ENCODE assay signal across 22 mouse cellular contexts in the genomic region with DNA sequence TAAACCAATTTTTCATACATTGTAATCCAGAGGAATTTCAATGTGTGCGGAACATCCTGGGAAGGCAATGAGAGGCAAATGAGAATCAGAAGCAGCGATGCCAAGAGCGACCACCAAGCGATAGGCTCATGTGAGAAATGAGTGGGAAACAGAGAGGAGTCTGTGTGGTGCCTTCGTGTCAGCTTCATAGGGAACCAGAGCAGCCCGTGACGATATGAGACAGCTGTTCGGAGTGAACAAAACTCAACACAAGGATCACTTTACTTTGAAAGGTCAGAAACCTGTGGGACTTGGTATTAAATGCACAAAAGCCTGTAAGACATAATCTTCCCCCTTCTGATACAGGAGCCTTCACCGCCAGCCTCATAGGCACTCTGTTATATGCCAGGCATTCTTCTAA. TPM values are rescaled to one million over a fixed set of nuclear protein-coding genes. Genes with fewer than 3 reads are reported as not detected.
DNase-seq lines count a peak whose midpoint lies in the region; ATAC-seq lines count a peak whose summit lies in the region.
"Had no signal": no experiment of that assay in that cellular context is flagged by ENCODE, and none has a peak within 500 bp of the region (broad histone marks: within the 10 kb centered on the region; RNA-seq: fewer than 3 reads in every experiment).

No protein-coding gene starts in this region.

- no peak for DNase-seq in limb, embryonic 11.5 days (ENCODE audit: low spot score)
- no peak for DNase-seq in limb, embryonic 10.5 days (ENCODE audit: low spot score)
- DNase-seq in embryonic facial prominence, embryonic 14.5 days (ENCODE audit: low spot score): peak; percentile 51
- DNase-seq in thymus, postnatal 36 days: no peak
- no peak for DNase-seq in heart, postnatal 36 days
- DNase-seq: adrenal gland, postnatal 10 days; adrenal gland, postnatal 25 days; cerebellum, adult 11 months; cerebellum, adult 18-20 months; cerebellum, adult 8-10 months; cerebellum, adult 9-11 months; cerebellum, postnatal 14 days; cerebellum, postnatal 36 days; embryo, embryonic 11 days; forebrain, postnatal 0 days had no signal

- no peak overlapping the region for H3K4me3 ChIP-seq in limb, embryonic 11.5 days (ENCODE audit: low read depth, low read length)
- no peak overlapping the region for H3K4me3 ChIP-seq in limb, embryonic 10.5 days
- no peak overlapping the region for H3K4me3 ChIP-seq in embryonic facial prominence, embryonic 14.5 days (ENCODE audit: low read depth, low read length)
- H3K4me3 ChIP-seq in limb, embryonic 13.5 days: no peak overlapping the region
- H3K4me3 ChIP-seq in stomach, embryonic 16.5 days (replicated peaks; ENCODE audit: low read length): no peak overlapping the region
- H3K4me3 ChIP-seq: embryonic facial prominence, embryonic 13.5 days; forebrain, embryonic 13.5 days; forebrain, embryonic 15.5 days had no signal

- peak; percentile 54; the same call in 1 of the 2 replicates for ATAC-seq in limb, embryonic 11.5 days (ENCODE audit: insufficient number of reproducible peaks, low FRiP score, low TSS enrichment, low read depth)
- ATAC-seq in embryonic facial prominence, embryonic 14.5 days (ENCODE audit: low read depth): peak; percentile 70; the same call in 1 of the 2 replicates
- 0 out of 2 replicates have a peak, but pooled peaks have one; percentile 64 for ATAC-seq in limb, embryonic 13.5 days (ENCODE audit: low FRiP score, low read depth)
- ATAC-seq in stomach, embryonic 16.5 days (ENCODE audit: insufficient read depth, low FRiP score): no peak
- ATAC-seq: forebrain, embryonic 13.5 days; forebrain, embryonic 15.5 days had no signal

- no peaks in the 10 kb centered on the region for H3K36me3 ChIP-seq in limb, embryonic 11.5 days (ENCODE audit: control insufficient read depth, insufficient read depth, low read length)
- no peaks in the 10 kb centered on the region for H3K36me3 ChIP-seq in limb, embryonic 10.5 days
- H3K36me3 ChIP-seq in embryonic facial prominence, embryonic 14.5 days (ENCODE audit: control insufficient read depth, insufficient read depth, low read length): no peaks in the 10 kb centered on the region
- H3K36me3 ChIP-seq in limb, embryonic 13.5 days: no peaks in the 10 kb centered on the region
- no peaks in the 10 kb centered on the region for H3K36me3 ChIP-seq in stomach, embryonic 16.5 days (ENCODE audit: control insufficient read depth, insufficient read depth, low read length)
- H3K36me3 ChIP-seq: embryonic facial prominence, embryonic 13.5 days; forebrain, embryonic 15.5 days had no signal

- no peak overlapping the region for H3K4me2 ChIP-seq in limb, embryonic 11.5 days (ENCODE audit: low read depth, severe bottlenecking)
- H3K4me2 ChIP-seq in embryonic facial prominence, embryonic 14.5 days (ENCODE audit: low read depth, low read length): no peak overlapping the region
- no peak overlapping the region for H3K4me2 ChIP-seq in limb, embryonic 13.5 days (replicated peaks)
- H3K4me2 ChIP-seq in stomach, embryonic 16.5 days (ENCODE audit: low read depth, low read length): no peak overlapping the region
- H3K4me2 ChIP-seq: embryonic facial prominence, embryonic 13.5 days; forebrain, embryonic 13.5 days; forebrain, embryonic 15.5 days had no signal

- no peaks in the 10 kb centered on the region for H3K4me1 ChIP-seq in limb, embryonic 11.5 days (ENCODE audit: control insufficient read depth, insufficient read depth, low read length)
- H3K4me1 ChIP-seq in limb, embryonic 10.5 days: no peaks in the 10 kb centered on the region
- no peaks in the 10 kb centered on the region for H3K4me1 ChIP-seq in embryonic facial prominence, embryonic 14.5 days (ENCODE audit: control insufficient read depth, insufficient read depth, low read length)
- H3K4me1 ChIP-seq in limb, embryonic 13.5 days: no peaks in the 10 kb centered on the region
- no peaks in the 10 kb centered on the region for H3K4me1 ChIP-seq in stomach, embryonic 16.5 days (ENCODE audit: control insufficient read depth, insufficient read depth, low read length)
- H3K4me1 ChIP-seq: embryonic facial prominence, embryonic 13.5 days; forebrain, embryonic 13.5 days; forebrain, embryonic 15.5 days had no signal

- no peaks in the 10 kb centered on the region for H3K27me3 ChIP-seq in limb, embryonic 11.5 days (ENCODE audit: control insufficient read depth, insufficient read depth, low read length)
- no peaks in the 10 kb centered on the region for H3K27me3 ChIP-seq in limb, embryonic 10.5 days (ENCODE audit: low read depth, poor library complexity, severe bottlenecking)
- H3K27me3 ChIP-seq in embryonic facial prominence, embryonic 14.5 days (replicated peaks; ENCODE audit: control insufficient read depth, insufficient read depth, low read length): no peaks in the 10 kb centered on the region
- H3K27me3 ChIP-seq in limb, embryonic 13.5 days: no peaks in the 10 kb centered on the region
- H3K27me3 ChIP-seq in stomach, embryonic 16.5 days (ENCODE audit: control insufficient read depth, insufficient read depth, low read length): no peaks in the 10 kb centered on the region
- H3K27me3 ChIP-seq: embryonic facial prominence, embryonic 13.5 days; forebrain, embryonic 13.5 days; forebrain, embryonic 15.5 days had no signal

- intact Hi-C loops in heart, postnatal 36 days (cut with DNase I): no loop called here

- 90% methylated on average over 9 of the region's 9 CpGs for WGBS in limb, embryonic 11.5 days
- WGBS in limb, embryonic 10.5 days: 95% methylated on average over 9 of the region's 9 CpGs
- WGBS in embryonic facial prominence, embryonic 14.5 days: 67% methylated on average over 9 of the region's 9 CpGs
- 85% methylated on average over 9 of the region's 9 CpGs for WGBS in limb, embryonic 13.5 days
- 67% methylated on average over 9 of the region's 9 CpGs for WGBS in stomach, embryonic 16.5 days

- H3K27ac ChIP-seq in limb, embryonic 11.5 days (replicated peaks; ENCODE audit: low read depth, low read length): no peak overlapping the region
- no peak overlapping the region for H3K27ac ChIP-seq in limb, embryonic 10.5 days
- no peak overlapping the region for H3K27ac ChIP-seq in embryonic facial prominence, embryonic 14.5 days (replicated peaks; ENCODE audit: low read depth, low read length)
- no peak overlapping the region for H3K27ac ChIP-seq in limb, embryonic 13.5 days
- H3K27ac ChIP-seq in stomach, embryonic 16.5 days (ENCODE audit: low read length): peak overlapping the region; percentile 39; the same call in 1 of the 2 replicates
- H3K27ac ChIP-seq: embryonic facial prominence, embryonic 13.5 days; forebrain, embryonic 13.5 days; forebrain, embryonic 15.5 days had no signal

- no peaks in the 10 kb centered on the region for H3K9me3 ChIP-seq in limb, embryonic 11.5 days (ENCODE audit: control insufficient read depth, low read length)
- no peaks in the 10 kb centered on the region for H3K9me3 ChIP-seq in limb, embryonic 10.5 days (replicated peaks)
- H3K9me3 ChIP-seq in embryonic facial prominence, embryonic 14.5 days (ENCODE audit: control insufficient read depth, low read length): no peaks in the 10 kb centered on the region
- no peaks in the 10 kb centered on the region for H3K9me3 ChIP-seq in limb, embryonic 13.5 days
- H3K9me3 ChIP-seq in stomach, embryonic 16.5 days (replicated peaks; ENCODE audit: control insufficient read depth, low read length): no peaks in the 10 kb centered on the region
- H3K9me3 ChIP-seq: forebrain, embryonic 13.5 days; forebrain, embryonic 15.5 days had no signal

- no peak overlapping the region for H3K9ac ChIP-seq in limb, embryonic 11.5 days (ENCODE audit: low read length)
- no peak overlapping the region for H3K9ac ChIP-seq in embryonic facial prominence, embryonic 14.5 days (ENCODE audit: low read depth, low read length)
- H3K9ac ChIP-seq in limb, embryonic 13.5 days: no peak overlapping the region
- no peak overlapping the region for H3K9ac ChIP-seq in stomach, embryonic 16.5 days (ENCODE audit: low read length)
- H3K9ac ChIP-seq: embryonic facial prominence, embryonic 13.5 days; forebrain, embryonic 13.5 days; forebrain, embryonic 15.5 days; forebrain, postnatal 0 days had no signal

RNA-seq across cellular contexts. Expression of a gene that starts 31.7 kb away (rescaled TPM):
- 0.27 and 0.28 TPM in 2 replicates for polyA plus RNA-seq in limb, embryonic 11.5 days (2014; fragmentation: Nextera tagmentation; extraction: Ambion mirVana)
- 0.03 and 0.11 TPM in 2 replicates for polyA plus RNA-seq in limb, embryonic 10.5 days (2016; fragmentation: Nextera tagmentation; extraction: Ambion mirVana)
- polyA plus RNA-seq in embryonic facial prominence, embryonic 14.5 days (2014; fragmentation: Nextera tagmentation; extraction: Ambion mirVana): 0.46 and 0.54 TPM in 2 replicates
- 0.18 and 0.19 TPM in 2 replicates for polyA plus RNA-seq in limb, embryonic 13.5 days (2015; fragmentation: Nextera tagmentation; extraction: Ambion mirVana)
- polyA plus RNA-seq in stomach, embryonic 16.5 days (2015; fragmentation: Nextera tagmentation; extraction: Ambion mirVana): 0.80 and 0.90 TPM in 2 replicates
- under 1 TPM; 0.11 to 0.19 TPM for total RNA-seq in heart, postnatal 36 days (2021)
- total RNA-seq: MEL had no signal
- polyA plus RNA-seq: C2C12 had no signal
